Mouse (Mus musculus): ENCODE measurements around the gene Xrn1. TPM values are rescaled to one million over a fixed set of nuclear protein-coding genes. Genes with fewer than 3 reads are reported as not detected.
"Not testable (repeated sequence)": the region's sequence is repeated elsewhere in the genome, so short reads cannot be mapped to it uniquely, and the experiment has no call there.

Gene Xrn1
- total RNA-seq, 2 experiments from 2014 or later = 15.3 to 19.9 TPM

DNA sequence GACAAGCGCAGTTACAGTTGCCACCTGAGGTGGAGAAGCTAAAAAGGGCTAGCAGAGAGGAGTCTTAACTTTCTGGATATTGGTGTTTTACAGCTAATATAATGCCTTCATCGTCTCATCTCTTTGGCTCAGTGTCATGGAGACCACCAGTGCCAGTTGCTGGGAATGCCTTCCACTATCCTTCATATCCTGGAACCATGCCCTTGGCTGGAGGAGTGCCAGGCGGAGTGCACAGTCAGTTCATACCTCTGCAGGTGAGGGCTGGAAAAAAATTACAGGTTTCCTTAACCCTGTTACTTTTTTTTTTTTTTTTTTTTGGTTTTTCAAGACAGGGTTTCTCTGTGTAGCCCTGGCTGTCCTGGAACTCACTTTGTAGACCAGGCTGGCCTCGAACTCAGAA lies 96.9 kb downstream of the Xrn1 start:
- peak; percentile 9 for DNase-seq

DNA sequence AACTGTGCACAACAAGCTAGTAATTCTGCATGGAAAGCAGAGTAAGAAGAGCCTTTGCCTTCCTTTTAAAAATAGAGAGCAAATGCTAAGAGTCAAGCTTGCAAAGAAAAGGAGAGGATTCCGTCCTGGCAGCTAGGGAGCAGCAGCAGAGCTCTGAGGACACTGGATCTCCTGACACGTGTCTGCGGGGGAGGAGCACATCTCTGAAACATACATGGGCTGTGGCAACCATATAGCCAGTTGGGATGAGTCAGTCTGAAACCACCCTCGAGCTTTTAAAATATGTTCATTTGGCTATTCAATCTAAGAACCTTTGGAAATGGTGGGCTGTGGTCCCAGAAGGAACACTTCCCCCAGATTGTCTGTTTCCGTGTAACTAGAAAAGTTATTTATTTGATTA lies 100.3 kb downstream of the Xrn1 start:
- DNase-seq = no peak

DNA sequence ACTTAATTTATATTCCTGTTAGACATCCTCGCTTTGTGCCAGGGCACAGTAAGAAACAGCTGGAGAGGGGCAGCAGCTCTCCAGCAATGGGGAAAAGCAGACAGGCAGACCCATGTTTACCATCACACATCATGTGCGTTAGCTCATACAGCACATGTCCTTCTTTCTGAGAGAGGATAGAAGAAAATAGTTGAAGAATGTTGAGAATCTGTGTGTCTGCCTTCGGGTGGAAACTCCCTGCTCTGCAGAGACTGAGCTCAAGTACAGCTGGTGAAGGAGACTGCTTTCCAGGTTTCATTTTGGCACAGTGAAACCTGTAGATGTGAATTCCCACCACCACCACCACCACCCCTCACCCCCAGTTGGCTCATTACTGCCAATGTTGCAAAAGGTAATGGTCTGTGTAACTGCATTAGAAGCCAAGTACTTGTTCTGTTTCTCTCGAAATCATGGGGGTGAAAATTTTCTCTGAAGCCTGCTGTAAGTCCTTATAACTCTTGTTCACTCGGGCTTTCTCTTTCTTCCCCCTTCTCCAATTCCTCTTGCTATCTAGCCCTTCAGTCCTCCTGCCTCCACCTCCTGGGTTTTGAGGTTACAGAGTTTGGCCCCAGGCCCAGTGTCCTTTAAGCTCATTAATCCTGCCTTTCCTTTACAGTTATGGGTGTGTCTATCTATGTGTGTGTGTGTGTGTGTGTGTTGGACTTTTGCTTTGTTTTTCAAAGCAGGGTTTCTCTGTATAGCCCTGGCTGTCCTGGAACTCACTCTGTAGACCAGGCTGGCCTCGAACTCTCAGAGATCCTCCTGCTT lies 102.1 kb downstream of the Xrn1 start:
- DNase-seq = no peak

DNA sequence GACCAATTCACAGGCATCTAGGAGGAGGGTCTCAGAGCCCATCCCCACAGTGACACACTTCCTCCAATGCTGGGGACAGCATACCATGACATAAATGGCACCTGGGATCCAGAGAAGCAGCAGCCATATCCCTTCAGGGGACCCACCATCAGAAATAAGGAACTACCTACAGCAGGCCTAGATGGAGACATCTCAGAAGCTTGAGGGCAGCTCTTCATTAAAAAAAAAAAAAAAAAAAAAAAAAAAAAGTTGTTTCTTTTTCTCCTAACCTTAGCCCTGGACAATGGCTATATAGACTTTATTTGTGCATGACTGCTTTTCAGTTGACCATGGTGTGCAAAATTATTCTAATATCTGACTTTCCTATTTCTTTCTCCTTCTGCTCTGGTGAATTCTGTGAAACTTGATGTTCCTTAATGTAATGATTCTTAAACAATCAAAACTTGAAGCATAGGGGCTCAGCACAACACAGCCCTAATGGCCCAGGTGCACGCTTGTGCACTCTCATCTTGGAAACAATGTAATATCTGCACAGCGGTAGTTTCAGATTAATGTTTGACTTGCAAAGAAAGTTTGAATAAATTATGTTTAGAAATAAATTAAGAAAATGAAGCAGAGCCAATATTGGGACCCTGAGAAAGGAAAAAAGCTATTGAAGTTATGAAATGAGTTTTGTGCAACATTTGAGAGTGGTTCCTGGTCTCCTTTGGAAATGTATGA lies 108.7 kb downstream of the Xrn1 start:
- no peak for DNase-seq

DNA sequence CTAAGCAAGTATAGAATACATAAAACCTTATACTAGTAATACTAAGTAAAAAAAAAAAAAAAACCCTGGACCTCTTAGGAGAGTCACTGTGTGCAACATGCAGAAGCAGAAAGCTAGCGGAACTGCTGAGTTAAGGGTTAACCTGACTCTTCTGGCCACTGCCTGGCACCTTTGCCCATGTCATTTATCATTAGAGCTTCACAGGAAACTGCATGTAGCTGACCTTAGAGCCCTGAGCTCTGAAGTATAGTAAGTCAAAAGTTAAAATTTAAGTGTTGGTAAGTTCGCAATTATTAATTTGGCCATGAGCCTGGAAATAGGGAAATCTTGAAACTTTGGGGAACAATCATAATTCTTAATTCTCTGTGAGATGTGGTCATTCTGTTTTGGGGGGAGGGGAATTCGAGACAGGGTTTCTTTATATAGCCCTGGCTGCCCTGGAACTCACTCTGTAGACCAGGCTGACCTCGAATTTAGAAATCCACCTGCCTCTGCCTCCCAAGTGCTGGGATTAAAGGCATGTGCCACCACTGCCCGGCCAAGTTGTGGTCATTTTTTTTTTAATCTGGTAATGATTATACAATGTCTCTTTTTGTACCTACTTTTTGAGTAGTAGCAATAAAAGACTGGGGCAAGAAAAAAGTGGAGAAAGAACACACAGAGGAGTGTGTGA lies 109.4 kb downstream of the Xrn1 start:
- no peak for DNase-seq

DNA sequence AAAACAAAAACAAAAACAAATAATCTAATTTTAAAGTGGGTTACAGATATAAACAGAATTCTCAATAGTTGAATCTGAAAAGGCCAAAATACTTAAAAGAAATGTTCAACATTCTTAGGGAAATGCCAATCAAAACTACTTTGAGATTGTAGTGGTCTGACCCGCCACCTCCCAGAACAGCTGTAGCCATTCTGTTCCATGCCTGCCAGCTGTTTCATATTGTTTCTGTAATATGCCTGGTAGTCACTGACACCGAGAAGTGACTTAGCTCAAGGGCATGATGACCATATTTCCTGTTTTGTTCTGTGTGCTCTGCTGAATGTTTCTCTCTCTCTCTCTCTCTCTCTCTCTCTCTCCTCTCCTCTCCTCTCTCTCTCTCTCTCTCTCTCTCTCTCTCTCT lies 112.9 kb downstream of the Xrn1 start:
- no peak for DNase-seq

DNA sequence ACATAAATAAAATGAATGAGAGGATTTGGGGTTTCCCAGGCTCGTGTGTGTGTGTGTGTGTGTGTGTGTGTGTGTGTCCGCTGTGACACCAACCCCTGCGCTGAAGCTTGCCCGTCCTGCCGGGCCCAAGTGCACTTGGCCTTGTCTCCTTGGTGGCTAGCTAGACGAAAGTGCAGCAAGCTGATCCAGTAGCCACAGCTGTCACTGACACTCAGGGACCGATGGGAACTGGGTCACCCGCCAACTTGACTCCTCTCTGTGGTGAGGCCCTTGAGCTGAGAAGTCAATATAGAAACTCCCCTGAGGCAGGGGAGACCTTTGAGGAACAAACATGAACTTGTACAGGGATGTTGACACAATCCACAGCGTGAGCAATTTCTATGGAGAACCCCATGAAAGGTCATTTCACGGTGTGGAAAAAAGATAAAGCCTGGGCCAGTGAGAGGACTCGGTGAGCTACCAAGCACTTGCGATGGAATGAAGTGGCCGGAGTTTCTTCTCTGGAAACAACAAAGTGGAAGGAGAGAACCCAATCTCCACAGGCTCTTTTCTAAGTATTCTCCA lies 124.3 kb downstream of the Xrn1 start:
- peak; percentile 41 for DNase-seq

DNA sequence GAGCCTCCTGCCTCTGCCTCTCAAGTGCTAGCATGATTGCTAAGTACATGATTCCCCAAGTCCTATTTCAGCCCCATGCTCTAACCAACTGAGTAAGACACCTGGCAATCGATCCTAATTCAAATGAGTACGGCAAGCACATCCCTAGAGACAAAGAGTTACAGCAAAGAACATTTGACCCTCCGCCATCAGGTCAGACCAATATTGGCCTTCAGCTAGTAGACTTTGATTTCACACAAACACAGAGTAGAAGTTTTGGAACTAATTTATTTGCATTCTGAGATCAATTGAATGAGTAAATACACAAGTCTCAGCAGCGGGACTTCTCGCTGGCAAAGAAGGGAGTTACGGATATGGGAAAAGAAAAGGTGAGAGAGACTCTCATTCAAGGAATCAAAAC lies 130.7 kb downstream of the Xrn1 start:
- no peak for DNase-seq

DNA sequence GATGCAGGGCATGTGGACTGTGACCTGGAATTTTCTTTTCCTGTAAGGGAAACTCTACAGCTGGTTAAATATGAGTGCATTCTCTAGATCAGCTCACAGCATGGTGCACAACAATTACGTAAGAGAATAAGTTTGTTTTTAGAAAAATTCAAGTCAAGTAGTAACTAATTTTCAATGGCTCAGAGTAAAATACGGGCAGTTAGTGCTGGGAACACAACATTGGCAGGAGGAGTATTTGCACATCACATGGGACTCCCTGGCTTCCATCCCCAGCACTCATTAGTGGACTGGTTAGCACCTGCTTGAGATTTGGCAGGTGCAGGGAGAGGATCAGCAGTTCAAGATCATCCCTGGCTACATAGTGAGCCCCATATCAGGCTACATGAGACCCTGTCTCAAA lies 133.1 kb downstream of the Xrn1 start:
- DNase-seq = no peak

DNA sequence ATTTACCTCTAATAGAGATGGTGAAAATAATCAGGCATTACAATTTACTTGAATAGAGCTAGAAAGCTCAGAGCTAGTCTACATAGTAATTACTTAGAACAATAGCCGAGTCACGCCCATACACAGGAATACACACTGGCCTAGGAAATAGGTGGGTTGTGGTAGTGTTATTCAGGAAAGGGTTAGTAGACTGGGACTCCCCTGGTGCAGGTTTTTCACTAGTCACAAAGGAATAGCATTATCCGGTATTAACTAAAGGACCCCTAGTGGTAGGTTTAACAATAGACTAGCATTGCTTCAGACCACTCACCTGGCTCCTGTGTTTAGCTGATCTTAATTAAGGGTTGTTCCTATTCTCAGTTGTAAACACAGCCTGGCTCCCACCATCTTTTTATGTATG lies 133.9 kb downstream of the Xrn1 start:
- not testable (repeated sequence) for DNase-seq

DNA sequence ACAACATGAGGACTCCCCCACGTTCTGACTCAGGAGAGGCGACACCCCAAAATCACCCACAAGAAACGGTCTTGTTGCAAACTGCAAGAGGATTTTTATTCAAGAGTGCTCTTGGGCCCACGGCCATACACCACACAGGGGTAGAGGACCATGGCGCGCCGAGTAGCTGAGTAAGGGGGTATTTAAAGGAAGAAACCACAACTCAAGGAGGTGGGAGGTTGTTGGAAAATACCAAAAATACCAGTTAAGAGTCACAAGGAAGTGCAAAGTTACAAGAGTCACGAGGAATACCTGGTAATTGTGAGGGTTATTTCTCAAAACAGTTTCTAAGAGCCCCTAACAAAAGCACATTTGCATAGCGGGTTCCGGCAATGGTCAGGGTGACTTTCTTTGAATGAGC lies 138.1 kb downstream of the Xrn1 start:
- DNase-seq = not testable (repeated sequence)

DNA sequence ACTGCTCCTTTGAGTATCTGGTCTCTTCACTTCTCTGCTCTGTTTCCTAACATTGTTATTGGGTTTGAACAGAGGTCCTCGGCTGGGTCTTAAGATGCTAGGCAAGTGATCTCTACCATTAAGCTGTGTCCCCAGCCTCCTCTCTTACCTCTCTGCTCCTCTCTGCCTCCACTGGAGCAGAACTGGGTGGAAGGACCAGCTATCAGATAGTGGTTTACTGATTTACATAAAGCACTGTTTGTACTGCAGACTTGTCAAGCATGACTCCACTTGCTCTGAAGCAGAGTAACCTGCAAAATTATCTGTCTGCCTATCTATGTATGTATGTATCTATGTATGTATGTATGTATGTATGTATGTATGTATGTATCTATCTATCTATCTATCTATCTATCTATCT lies 138.7 kb downstream of the Xrn1 start:
- DNase-seq = no peak

DNA sequence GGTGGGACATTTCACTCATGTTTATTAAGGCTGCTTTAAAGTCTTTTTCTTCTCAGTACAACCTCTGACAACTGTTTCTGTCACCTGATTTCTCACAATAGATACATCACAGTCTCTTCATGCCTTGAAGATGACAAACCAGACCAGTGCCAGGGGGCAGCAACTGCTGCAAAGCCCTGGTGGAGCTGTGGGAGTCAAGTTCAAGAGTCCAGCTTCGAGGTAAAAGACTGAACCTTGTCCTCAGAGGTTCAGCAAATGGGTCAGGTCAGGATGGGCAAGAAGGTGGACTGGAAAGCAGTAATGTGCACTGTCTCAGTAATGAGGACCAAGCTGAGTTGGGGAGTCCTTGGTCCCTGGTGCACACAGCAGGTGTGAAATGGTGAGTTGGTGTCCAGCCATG lies 139.8 kb downstream of the Xrn1 start:
- DNase-seq = no peak

DNA sequence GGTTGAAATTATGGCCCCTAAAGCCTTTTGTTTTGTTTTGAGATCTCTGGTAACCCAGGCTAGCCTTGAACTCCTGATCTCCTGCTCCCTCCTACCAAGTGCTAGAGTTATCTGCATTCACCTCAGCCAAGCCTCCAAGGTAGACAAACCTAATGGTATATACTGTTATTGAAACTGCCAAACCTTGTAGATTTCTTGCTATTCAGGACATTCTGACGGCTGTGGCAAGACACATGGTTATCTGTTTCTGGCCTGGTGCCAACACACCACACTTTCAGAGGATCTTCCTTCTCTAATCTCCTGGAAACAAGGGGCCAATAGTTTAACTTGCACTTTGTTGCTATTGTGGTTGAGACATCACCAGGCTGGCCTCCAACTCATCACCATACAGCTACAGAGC lies 140.6 kb downstream of the Xrn1 start:
- no peak for DNase-seq

DNA sequence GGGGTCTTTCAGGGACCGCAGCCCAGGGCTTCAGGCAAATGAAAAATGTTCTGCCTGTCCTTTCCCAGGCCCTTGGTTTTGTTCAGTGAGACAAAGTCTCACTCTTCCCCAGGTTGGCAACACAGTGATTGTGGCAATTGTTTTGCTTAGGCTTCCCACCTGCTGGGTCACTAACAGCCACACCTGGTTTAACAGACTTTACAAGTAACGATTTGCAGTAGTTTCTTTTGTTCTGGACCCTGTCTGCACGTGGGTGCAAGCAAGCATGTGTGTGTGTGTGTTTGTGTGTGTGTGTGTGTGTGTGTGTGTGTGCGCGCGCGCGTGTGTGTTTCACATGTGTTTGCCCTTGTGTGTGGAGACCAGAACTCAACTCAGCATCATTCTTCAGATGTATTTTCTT lies 148.3 kb downstream of the Xrn1 start:
- no peak for DNase-seq

Other genes starting within 250 kb of the Xrn1 start
- 1 to 10 TPM; 1.7 to 3.2 TPM for gene Trpc1, start 204.4 kb upstream of the Xrn1 start, total RNA-seq (2021)
- gene Pls1, start 109.4 kb upstream of the Xrn1 start, total RNA-seq (2021) = under 1 TPM; 0.66 to 0.99 TPM
- gene Atr, start 97.2 kb upstream of the Xrn1 start, total RNA-seq (2021) = 1 to 10 TPM; 5.9 to 8.8 TPM
- gene Gk5, start 164.6 kb downstream of the Xrn1 start, total RNA-seq (2021) = 1 to 10 TPM; 3.6 to 6.5 TPM
- gene Tfdp2, start 241.5 kb downstream of the Xrn1 start, total RNA-seq (2021) = 10 to 100 TPM; 48.6 to 49.1 TPM

Measured in gastrocnemius, postnatal 10 days (tissue).